In genomic region chr15:99599245-99600070, GRCm38 (mm10) we compare ENCODE assay signal across 16 mouse cellular contexts. TPM values are rescaled to one million over a fixed set of nuclear protein-coding genes. Genes with fewer than 3 reads are reported as not detected.
DNase-seq lines count a peak whose midpoint lies in the region; ATAC-seq and TF ChIP-seq lines count a peak whose summit lies in the region.
"Had no signal": no experiment of that assay in that cellular context is flagged by ENCODE, and none has a peak within 500 bp of the region (broad histone marks: within the 10 kb centered on the region; RNA-seq: fewer than 3 reads in every experiment).

No protein-coding gene starts in this region.

- H3K9ac ChIP-seq in midbrain, embryonic 16.5 days (ENCODE audit: low read depth, low read length) = no peak overlapping the region
- no peak overlapping the region for H3K9ac ChIP-seq in midbrain, postnatal 0 days (replicated peaks; ENCODE audit: low read length, poor library complexity, severe bottlenecking)
- H3K9ac ChIP-seq in liver, embryonic 12.5 days = no peak overlapping the region

- peaks cover 87% of the 10 kb centered on the region for H3K27me3 ChIP-seq in midbrain, embryonic 10.5 days (ENCODE audit: low read depth, poor library complexity, severe bottlenecking)
- peaks cover 10% of the 10 kb centered on the region for H3K27me3 ChIP-seq in midbrain, embryonic 16.5 days (ENCODE audit: control insufficient read depth, insufficient read depth, low read depth, low read length)
- peaks cover 86% of the 10 kb centered on the region for H3K27me3 ChIP-seq in hindbrain, embryonic 10.5 days (ENCODE audit: insufficient read depth, poor library complexity, severe bottlenecking)
- peaks cover 4% of the 10 kb centered on the region for H3K27me3 ChIP-seq in midbrain, postnatal 0 days (ENCODE audit: insufficient read depth, low read length)
- H3K27me3 ChIP-seq in liver, embryonic 12.5 days (replicated peaks) = peaks cover 97% of the 10 kb centered on the region

- H3K27ac ChIP-seq in midbrain, embryonic 10.5 days (replicated peaks) = peak overlapping the region; percentile 59
- no peak overlapping the region for H3K27ac ChIP-seq in midbrain, embryonic 16.5 days (ENCODE audit: low read length)
- H3K27ac ChIP-seq in hindbrain, embryonic 10.5 days = peak overlapping the region; percentile 78
- no peak overlapping the region for H3K27ac ChIP-seq in midbrain, postnatal 0 days (ENCODE audit: low read depth, low read length)
- no peak overlapping the region for H3K27ac ChIP-seq in liver, embryonic 12.5 days

- peak; percentile 63 for DNase-seq in cerebellum, adult 11 months
- DNase-seq in cerebellum, postnatal 4 days (ENCODE audit: low spot score in 2 of 2) = no peak
- DNase-seq in midbrain, embryonic 10.5 days (ENCODE audit: low spot score) = no peak
- DNase-seq in hindbrain, embryonic 10.5 days (ENCODE audit: low spot score) = no peak
- peak; percentile 61 for DNase-seq in midbrain, postnatal 0 days (ENCODE audit: low spot score)
- no peak for DNase-seq in gastrocnemius, postnatal 10 days
- DNase-seq: layer of hippocampus, adult 9-11 months; lung, adult 18-20 months; thymus, adult 18-20 months had no signal

- no peaks in the 10 kb centered on the region for H3K36me3 ChIP-seq in midbrain, embryonic 10.5 days
- H3K36me3 ChIP-seq in midbrain, embryonic 16.5 days (ENCODE audit: control insufficient read depth, insufficient read depth, low read length) = no peaks in the 10 kb centered on the region
- H3K36me3 ChIP-seq in hindbrain, embryonic 10.5 days = no peaks in the 10 kb centered on the region
- no peaks in the 10 kb centered on the region for H3K36me3 ChIP-seq in midbrain, postnatal 0 days (ENCODE audit: insufficient read depth, low read length)
- H3K36me3 ChIP-seq in liver, embryonic 12.5 days = no peaks in the 10 kb centered on the region

- ATAC-seq in midbrain, embryonic 16.5 days = no peak
- ATAC-seq in midbrain, postnatal 0 days (ENCODE audit: low FRiP score) = peak; percentile 42; the same call in 1 of the 2 replicates
- ATAC-seq in liver, embryonic 12.5 days = no peak

- no peak overlapping the region for H3K4me2 ChIP-seq in midbrain, embryonic 16.5 days (ENCODE audit: low read length)
- H3K4me2 ChIP-seq in midbrain, postnatal 0 days (ENCODE audit: low read depth, low read length, poor library complexity, severe bottlenecking) = no peak overlapping the region
- H3K4me2 ChIP-seq in liver, embryonic 12.5 days = no peak overlapping the region

- H3K4me1 ChIP-seq in midbrain, embryonic 10.5 days = peaks cover 70% of the 10 kb centered on the region
- H3K4me1 ChIP-seq in midbrain, embryonic 16.5 days (ENCODE audit: control insufficient read depth, insufficient read depth, low read length) = peaks cover 13% of the 10 kb centered on the region
- H3K4me1 ChIP-seq in hindbrain, embryonic 10.5 days (replicated peaks) = peaks cover 79% of the 10 kb centered on the region
- H3K4me1 ChIP-seq in midbrain, postnatal 0 days (ENCODE audit: insufficient read depth, low read length) = 0 out of 2 replicates have a peak, but pooled peaks cover 5% of the 10 kb centered on the region
- H3K4me1 ChIP-seq in liver, embryonic 12.5 days = no peaks in the 10 kb centered on the region

- no peak overlapping the region for H3K4me3 ChIP-seq in midbrain, embryonic 10.5 days
- no peak overlapping the region for H3K4me3 ChIP-seq in midbrain, embryonic 16.5 days (ENCODE audit: low read depth, low read length)
- peak overlapping the region; percentile 4; the same call in 1 of the 2 replicates for H3K4me3 ChIP-seq in hindbrain, embryonic 10.5 days
- H3K4me3 ChIP-seq in midbrain, postnatal 0 days (ENCODE audit: low read depth, low read length) = no peak overlapping the region
- no peak overlapping the region for H3K4me3 ChIP-seq in liver, embryonic 12.5 days
- H3K4me3 ChIP-seq: megakaryocyte, embryonic 14.5 days had no signal

- TF ChIP-seq CTCF in midbrain, postnatal 0 days (IDR thresholded peaks at IDR 0.05) = no peak

- no peaks in the 10 kb centered on the region for H3K9me3 ChIP-seq in midbrain, embryonic 10.5 days (replicated peaks)
- H3K9me3 ChIP-seq in midbrain, embryonic 16.5 days (replicated peaks; ENCODE audit: control insufficient read depth, low read length, poor library complexity, severe bottlenecking) = no peaks in the 10 kb centered on the region
- H3K9me3 ChIP-seq in hindbrain, embryonic 10.5 days = no peaks in the 10 kb centered on the region
- no peaks in the 10 kb centered on the region for H3K9me3 ChIP-seq in midbrain, postnatal 0 days (ENCODE audit: low read length)
- no peaks in the 10 kb centered on the region for H3K9me3 ChIP-seq in liver, embryonic 12.5 days (replicated peaks)
- H3K9me3 ChIP-seq: megakaryocyte, embryonic 14.5 days had no signal

- 63% methylated on average over 17 of the region's 17 CpGs for WGBS in midbrain, embryonic 10.5 days
- WGBS in midbrain, embryonic 16.5 days = 33% methylated on average over 17 of the region's 17 CpGs
- 54% methylated on average over 17 of the region's 17 CpGs for WGBS in hindbrain, embryonic 10.5 days
- WGBS in midbrain, postnatal 0 days = 38% methylated on average over 17 of the region's 17 CpGs
- 48% methylated on average over 17 of the region's 17 CpGs for WGBS in liver, embryonic 12.5 days (ENCODE audit: insufficient replicate concordance)

RNA-seq across cellular contexts. Expression of gene Aqp6, which starts 1.7 kb away (rescaled TPM):
- 0.16 TPM in 1 of 2 replicates, not detected in the other for polyA plus RNA-seq in midbrain, embryonic 10.5 days (2016; fragmentation: Nextera tagmentation; extraction: Ambion mirVana)
- 0.15 and 0.28 TPM in 2 replicates for polyA plus RNA-seq in midbrain, embryonic 16.5 days (2015; fragmentation: Nextera tagmentation; extraction: Ambion mirVana)
- 0.35 and 0.90 TPM in 2 replicates for polyA plus RNA-seq in hindbrain, embryonic 10.5 days (2016; fragmentation: Nextera tagmentation; extraction: Ambion mirVana)
- 1.7 TPM in 1 of 2 replicates, not detected in the other for total RNA-seq in midbrain, postnatal 0 days (2014; rRNA removed)
- 0.23 and 0.28 TPM in 2 replicates for polyA plus RNA-seq in midbrain, postnatal 0 days (2015; fragmentation: Nextera tagmentation; extraction: Ambion mirVana)
- total RNA-seq in gastrocnemius, postnatal 10 days (2021) = not detected
- polyA plus RNA-seq in liver, embryonic 12.5 days (2016; fragmentation: Nextera tagmentation; extraction: Ambion mirVana) = not detected in 2 replicates
- total RNA-seq: gastrocnemius, postnatal 4 days; hematopoietic stem cell, adult 5-6 weeks had no signal
- polyA plus RNA-seq: kidney, embryonic 14.5 days; limb, embryonic 11.5 days had no signal

RNA-seq across cellular contexts. Expression of gene Aqp5, which starts 8.9 kb away (rescaled TPM):
- 0.61 TPM in 1 of 2 replicates, not detected in the other for polyA plus RNA-seq in midbrain, embryonic 10.5 days (2016; fragmentation: Nextera tagmentation; extraction: Ambion mirVana)
- polyA plus RNA-seq in midbrain, embryonic 16.5 days (2015; fragmentation: Nextera tagmentation; extraction: Ambion mirVana) = 0.97 and 1.1 TPM in 2 replicates
- polyA plus RNA-seq in hindbrain, embryonic 10.5 days (2016; fragmentation: Nextera tagmentation; extraction: Ambion mirVana) = 0.46 and 1.6 TPM in 2 replicates
- total RNA-seq in midbrain, postnatal 0 days (2014; rRNA removed) = 2.4 and 3.2 TPM in 2 replicates
- 1.0 and 1.4 TPM in 2 replicates for polyA plus RNA-seq in midbrain, postnatal 0 days (2015; fragmentation: Nextera tagmentation; extraction: Ambion mirVana)
- total RNA-seq in gastrocnemius, postnatal 10 days (2021) = under 1 TPM in 1 of 2 experiments, not detected in 1; 0.49 TPM
- 0.41 and 1.2 TPM in 2 replicates for polyA plus RNA-seq in liver, embryonic 12.5 days (2016; fragmentation: Nextera tagmentation; extraction: Ambion mirVana)
- total RNA-seq: gastrocnemius, postnatal 4 days; hematopoietic stem cell, adult 5-6 weeks had no signal
- polyA plus RNA-seq: limb, embryonic 11.5 days had no signal

RNA-seq across cellular contexts. Expression of gene Aqp2, which starts 20.6 kb away (rescaled TPM):
- not detected in 2 replicates for polyA plus RNA-seq in midbrain, embryonic 10.5 days (2016; fragmentation: Nextera tagmentation; extraction: Ambion mirVana)
- not detected in 2 replicates for polyA plus RNA-seq in midbrain, embryonic 16.5 days (2015; fragmentation: Nextera tagmentation; extraction: Ambion mirVana)
- not detected in 2 replicates for polyA plus RNA-seq in hindbrain, embryonic 10.5 days (2016; fragmentation: Nextera tagmentation; extraction: Ambion mirVana)
- total RNA-seq in midbrain, postnatal 0 days (2014; rRNA removed) = not detected in 2 replicates
- not detected in 2 replicates for polyA plus RNA-seq in midbrain, postnatal 0 days (2015; fragmentation: Nextera tagmentation; extraction: Ambion mirVana)
- not detected for total RNA-seq in gastrocnemius, postnatal 10 days (2021)
- polyA plus RNA-seq in liver, embryonic 12.5 days (2016; fragmentation: Nextera tagmentation; extraction: Ambion mirVana) = not detected in 2 replicates
- total RNA-seq: gastrocnemius, postnatal 4 days; hematopoietic stem cell, adult 5-6 weeks had no signal
- polyA plus RNA-seq: limb, embryonic 11.5 days had no signal

RNA-seq across cellular contexts. Expression of gene Racgap1, which starts 52.0 kb away (rescaled TPM):
- polyA plus RNA-seq in midbrain, embryonic 10.5 days (2016; fragmentation: Nextera tagmentation; extraction: Ambion mirVana) = 208 and 239 TPM in 2 replicates
- 39.0 and 48.9 TPM in 2 replicates for polyA plus RNA-seq in midbrain, embryonic 16.5 days (2015; fragmentation: Nextera tagmentation; extraction: Ambion mirVana)
- 193 and 219 TPM in 2 replicates for polyA plus RNA-seq in hindbrain, embryonic 10.5 days (2016; fragmentation: Nextera tagmentation; extraction: Ambion mirVana)
- 27.0 and 32.9 TPM in 2 replicates for total RNA-seq in midbrain, postnatal 0 days (2014; rRNA removed)
- polyA plus RNA-seq in midbrain, postnatal 0 days (2015; fragmentation: Nextera tagmentation; extraction: Ambion mirVana) = 27.2 TPM in 2 replicates
- 10 to 100 TPM; 18.3 to 23.9 TPM for total RNA-seq in gastrocnemius, postnatal 10 days (2021)
- 93.4 and 96.3 TPM in 2 replicates for polyA plus RNA-seq in liver, embryonic 12.5 days (2016; fragmentation: Nextera tagmentation; extraction: Ambion mirVana)

Comparison
In these comparisons a context has a peak if more than half of its experiments do, and no peak if none do; other contexts are left out.
1. DNase-seq: peak in cerebellum, adult 11 months (single experiment) and midbrain, postnatal 0 days (single experiment); none in cerebellum, postnatal 4 days (0 of 2), midbrain, embryonic 10.5 days (single experiment), hindbrain, embryonic 10.5 days (single experiment) and gastrocnemius, postnatal 10 days (single experiment).
2. H3K27ac ChIP-seq: peak in midbrain, embryonic 10.5 days (single experiment) and hindbrain, embryonic 10.5 days (single experiment); none in midbrain, embryonic 16.5 days (single experiment), midbrain, postnatal 0 days (single experiment) and liver, embryonic 12.5 days (single experiment).